In the genomic region with DNA sequence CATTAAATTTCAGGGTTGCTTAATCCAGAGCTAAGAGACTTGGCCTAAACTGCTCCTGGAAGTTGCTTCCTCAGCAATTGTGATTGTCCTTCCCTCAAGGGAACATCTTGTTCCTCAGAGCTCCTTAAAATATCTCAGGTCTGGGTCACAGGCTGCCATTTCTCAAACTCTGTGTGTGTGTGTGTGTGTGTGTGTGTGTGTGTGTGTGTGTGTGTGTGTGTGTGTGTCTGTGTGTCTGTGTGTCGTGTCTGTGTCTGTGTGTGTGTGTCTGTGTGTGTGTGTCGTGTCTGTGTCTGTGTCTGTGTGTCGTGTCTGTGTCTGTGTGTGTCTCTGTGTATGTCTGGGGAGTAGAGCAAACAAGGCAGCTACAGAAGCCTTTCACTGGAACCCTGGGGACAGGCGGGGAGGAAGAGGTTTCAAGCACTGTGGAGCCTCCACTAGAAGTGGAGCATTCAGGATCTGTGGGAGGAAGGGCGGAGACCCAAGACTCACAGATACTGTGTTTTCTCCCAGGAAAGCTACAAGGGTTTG, we compare ENCODE assay signal across 9 mouse cellular contexts. TPM values are rescaled to one million over a fixed set of nuclear protein-coding genes. Genes with fewer than 3 reads are reported as not detected.
DNase-seq lines count a peak whose midpoint lies in the region; ATAC-seq and TF ChIP-seq lines count a peak whose summit lies in the region.
"Had no signal": no experiment of that assay in that cellular context is flagged by ENCODE, and none has a peak within 500 bp of the region (broad histone marks: within the 10 kb centered on the region; RNA-seq: fewer than 3 reads in every experiment).

No protein-coding gene starts in this region.

- TF ChIP-seq POLR2A in thymus, adult 2 months (IDR thresholded peaks at IDR 0.05; ENCODE audit: control insufficient read depth, extremely low read depth, insufficient read depth, low read length, poor library complexity), result no peak

- no peak overlapping the region for H3K4me3 ChIP-seq in heart, embryonic 10.5 days
- H3K4me3 ChIP-seq in stomach, embryonic 14.5 days (ENCODE audit: low read depth, low read length), result no peak overlapping the region
- H3K4me3 ChIP-seq in thymus, adult 2 months (ENCODE audit: control insufficient read depth, insufficient read depth, low read length), result no peak overlapping the region
- H3K4me3 ChIP-seq: liver, embryonic 13.5 days had no signal

- TF ChIP-seq CTCF in thymus, adult 2 months (IDR thresholded peaks at IDR 0.05; ENCODE audit: borderline replicate concordance, control insufficient read depth, extremely low read depth, insufficient read depth, low read length, poor library complexity), result no peak

- H3K4me2 ChIP-seq in stomach, embryonic 14.5 days (replicated peaks; ENCODE audit: low read depth, low read length), result no peak overlapping the region
- H3K4me2 ChIP-seq: liver, embryonic 13.5 days had no signal

- peak overlapping the region; percentile 14 for H3K27ac ChIP-seq in heart, embryonic 10.5 days
- H3K27ac ChIP-seq in stomach, embryonic 14.5 days (ENCODE audit: low read length), result peak overlapping the region; percentile 44; the same call in 1 of the 2 replicates
- no peak overlapping the region for H3K27ac ChIP-seq in thymus, adult 2 months (ENCODE audit: control insufficient read depth, insufficient read depth, low read length)
- H3K27ac ChIP-seq: liver, embryonic 13.5 days had no signal

- no peaks in the 10 kb centered on the region for H3K9me3 ChIP-seq in heart, embryonic 10.5 days
- H3K9me3 ChIP-seq in stomach, embryonic 14.5 days (ENCODE audit: control insufficient read depth, low read depth, low read length), result no peaks in the 10 kb centered on the region
- H3K9me3 ChIP-seq: liver, embryonic 13.5 days had no signal

- peaks cover 35% of the 10 kb centered on the region for H3K4me1 ChIP-seq in heart, embryonic 10.5 days
- H3K4me1 ChIP-seq in stomach, embryonic 14.5 days (ENCODE audit: control insufficient read depth, insufficient read depth, low read length), result peaks cover 13% of the 10 kb centered on the region
- no peaks in the 10 kb centered on the region; the same call in 1 of the 2 replicates for H3K4me1 ChIP-seq in thymus, adult 2 months (replicated peaks; ENCODE audit: control insufficient read depth, insufficient read depth, low read length)
- H3K4me1 ChIP-seq: liver, embryonic 13.5 days had no signal

- H3K27me3 ChIP-seq in heart, embryonic 10.5 days (ENCODE audit: insufficient read depth, poor library complexity, severe bottlenecking), result no peaks in the 10 kb centered on the region
- no peaks in the 10 kb centered on the region for H3K27me3 ChIP-seq in stomach, embryonic 14.5 days (ENCODE audit: control insufficient read depth, insufficient read depth, low read length)
- no peaks in the 10 kb centered on the region for H3K27me3 ChIP-seq in thymus, adult 2 months (ENCODE audit: control insufficient read depth, insufficient read depth, low read length)
- H3K27me3 ChIP-seq: liver, embryonic 13.5 days; Patski had no signal

- H3K9ac ChIP-seq in stomach, embryonic 14.5 days (replicated peaks; ENCODE audit: low read depth, low read length), result no peak overlapping the region
- H3K9ac ChIP-seq: liver, embryonic 13.5 days had no signal

- H3K36me3 ChIP-seq in heart, embryonic 10.5 days, result no peaks in the 10 kb centered on the region
- 0 out of 2 replicates have a peak, but pooled peaks cover under 1% of the 10 kb centered on the region for H3K36me3 ChIP-seq in stomach, embryonic 14.5 days (ENCODE audit: control insufficient read depth, insufficient read depth, low read length)
- no peaks in the 10 kb centered on the region for H3K36me3 ChIP-seq in thymus, adult 2 months (ENCODE audit: control insufficient read depth, insufficient read depth, low read length)
- H3K36me3 ChIP-seq: liver, embryonic 13.5 days had no signal

- DNase-seq in left cerebral cortex, postnatal 25 days (ENCODE audit: low spot score in 2 of 2), result peak; percentile 33 to 34
- DNase-seq in left cerebral cortex, adult 8-10 months (ENCODE audit: low spot score in 2 of 2), result no peak
- DNase-seq in heart, embryonic 10.5 days (ENCODE audit: low spot score), result no peak
- peak; percentile 49 to 74 for DNase-seq in kidney, postnatal 25 days
- no peak for DNase-seq in thymus, adult 2 months
- DNase-seq in thymus, postnatal 36 days, result no peak
- DNase-seq: liver, embryonic 13.5 days had no signal

- WGBS in heart, embryonic 10.5 days, result 53% methylated on average over 5 of the region's 5 CpGs
- 42% methylated on average over 5 of the region's 5 CpGs for whole genome bisulfite sequencing in stomach, embryonic 14.5 days
- WGBS in thymus, adult 2 months, result 90% methylated on average over 4 of the region's 5 CpGs

- no peak for ATAC-seq in stomach, embryonic 14.5 days (ENCODE audit: insufficient number of reproducible peaks, insufficient read depth, low FRiP score, low read depth)
- ATAC-seq: Patski had no signal

- intact Hi-C loops in left cerebral cortex, postnatal 25 days (cut with DNase I), result loop anchor here (1.0 to 5.0 kb wide), 2 partner anchors 49 to 71 kb away; a partner anchor contains a TSS

RNA-seq across cellular contexts. Expression of a gene that starts 47.9 kb away (rescaled TPM):
- 10 to 100 TPM; 32.3 to 36.8 TPM for total RNA-seq in left cerebral cortex, postnatal 25 days (2021)
- total RNA-seq in left cerebral cortex, adult 8-10 months (2022), result 10 to 100 TPM; 25.1 to 32.9 (median 29.1) TPM
- polyA plus RNA-seq in heart, embryonic 10.5 days (2016; fragmentation: Nextera tagmentation; extraction: Ambion mirVana), result 3.5 and 5.0 TPM in 2 replicates
- 5.4 and 6.1 TPM in 2 replicates for polyA plus RNA-seq in stomach, embryonic 14.5 days (2014; fragmentation: Nextera tagmentation; extraction: Ambion mirVana)
- polyA plus RNA-seq in thymus, adult 2 months (2012; rRNA removed), result 3.0 and 3.3 TPM in 2 replicates

RNA-seq across cellular contexts. Expression of a gene that starts 59.5 kb away (rescaled TPM):
- 10 to 100 TPM; 59.3 to 67.9 TPM for total RNA-seq in left cerebral cortex, postnatal 25 days (2021)
- 10 to 100 TPM; 54.0 to 63.0 (median 60.2) TPM for total RNA-seq in left cerebral cortex, adult 8-10 months (2022)
- polyA plus RNA-seq in heart, embryonic 10.5 days (2016; fragmentation: Nextera tagmentation; extraction: Ambion mirVana), result 66.6 and 68.7 TPM in 2 replicates
- 86.0 and 86.3 TPM in 2 replicates for polyA plus RNA-seq in stomach, embryonic 14.5 days (2014; fragmentation: Nextera tagmentation; extraction: Ambion mirVana)
- 71.4 and 93.6 TPM in 2 replicates for polyA plus RNA-seq in thymus, adult 2 months (2012; rRNA removed)

Comparison
In these comparisons a context has a peak if more than half of its experiments do, and no peak if none do; other contexts are left out.
1. DNase-seq: peak in left cerebral cortex, postnatal 25 days (2 of 2) and kidney, postnatal 25 days (2 of 2); none in left cerebral cortex, adult 8-10 months (0 of 2), heart, embryonic 10.5 days (single experiment), thymus, adult 2 months (single experiment) and thymus, postnatal 36 days (0 of 2).